Mouse (Mus musculus) forebrain, embryonic 11.5 days (tissue): ENCODE measurements at regions not wholly inside any gene's neighbourhood (a gene's known extent, or its start where the extent isn't known, plus 50 kb on each side); places are given as distances from the start of the nearest gene placed in this dataset.

Experiments used
- ATAC-seq: fragments of 200-750 bp; cut with Nextera tagmentation; replicated peaks from 2 replicates; pipeline ENCODE4 v1.8.0; 2017; ENCODE audit warnings: moderate TSS enrichment; ENCODE audit not compliant: low FRiP score
- DNase-seq: peaks from one replicate; pipeline ENCODE4 v3.0.0-alpha.2; 2017; ENCODE audit warnings: low spot score
- H3K27ac ChIP-seq: fragments of 300-500 bp; sonication (generic); 2 replicates; pipeline ENCODE4 v1.5.1; 2014; ENCODE audit warnings: low read depth, low read length
- H3K27me3 ChIP-seq: fragments of 300-500 bp; sonication (generic); 2 replicates; pipeline ENCODE4 v1.6.1; 2014; ENCODE audit warnings: mild to moderate bottlenecking, low read length, mixed read lengths; ENCODE audit not compliant: control insufficient read depth, insufficient read depth
- H3K36me3 ChIP-seq: fragments of 300-500 bp; sonication (generic); 2 replicates; pipeline ENCODE4 v1.6.1; 2014; ENCODE audit warnings: mild to moderate bottlenecking, low read length, moderate library complexity, mixed read lengths; ENCODE audit not compliant: control insufficient read depth, insufficient read depth
- H3K4me1 ChIP-seq: fragments of 300-500 bp; sonication (generic); replicated peaks from 2 replicates; pipeline ENCODE4 v1.6.1; 2014; ENCODE audit warnings: low read length, mixed read lengths; ENCODE audit not compliant: control insufficient read depth, insufficient read depth
- H3K4me2 ChIP-seq: fragments of 300-500 bp; sonication (generic); 2 replicates; pipeline ENCODE4 v1.6.1; 2014; ENCODE audit warnings: low read depth, mild to moderate bottlenecking, low read length, moderate library complexity, mixed read lengths; ENCODE audit not compliant: severe bottlenecking
- H3K4me3 ChIP-seq: fragments of 300-500 bp; sonication (generic); 2 replicates; pipeline ENCODE4 v1.5.1; 2014; ENCODE audit warnings: low read depth, low read length
- H3K9ac ChIP-seq: fragments of 300-500 bp; sonication (generic); 2 replicates; pipeline ENCODE4 v1.6.1; 2014; ENCODE audit warnings: low read length
- H3K9me3 ChIP-seq: fragments of 300-500 bp; sonication (generic); 2 replicates; pipeline ENCODE4 v1.6.1; 2016; ENCODE audit warnings: low read length, mixed read lengths; ENCODE audit not compliant: control insufficient read depth
- WGBS: fragments of 180-500 bp; shearing (Covaris S2); extraction: QIAGEN DNeasy Blood & Tissue Kit; methylation state at CpG from one replicate; pipeline ENCODE4 v1.1.7; 2014; 5-methylcytosine and 5-hydroxymethylcytosine counted together

DNA sequence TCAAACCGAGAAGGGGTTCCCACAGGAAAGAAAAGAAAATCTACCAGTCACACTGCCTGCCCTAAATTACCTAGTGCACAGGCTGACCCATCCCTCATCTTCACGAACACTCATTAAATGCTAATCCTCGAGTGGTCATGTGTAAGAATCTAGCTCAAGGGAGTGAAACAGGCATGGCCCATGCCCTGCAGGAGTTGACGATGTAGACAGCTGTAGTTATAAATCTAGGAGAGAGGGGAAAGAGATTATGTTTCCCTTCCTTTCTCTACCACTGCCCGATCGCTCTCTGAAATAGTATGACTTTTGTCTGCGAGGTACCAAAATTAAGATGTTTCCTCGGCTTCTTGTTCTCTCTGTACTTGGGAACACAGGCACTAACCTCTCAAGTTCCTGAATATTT is 249.2 kb downstream of the Epha4 start:
- Histone ChIP-seq H3K4me3 (no peak overlapping the region), H3K9me3 (no peaks in the 10 kb centered on the region), H3K9ac (no peak overlapping the region), H3K4me2 (no peak overlapping the region), H3K4me1 (no peaks in the 10 kb centered on the region), H3K27ac (no peak overlapping the region), H3K27me3 (no peaks in the 10 kb centered on the region), H3K36me3 (no peaks in the 10 kb centered on the region)
- ATAC-seq (no peak), DNase-seq (no peak)
- WGBS = 68% methylated on average over 8 of the region's 8 CpGs

DNA sequence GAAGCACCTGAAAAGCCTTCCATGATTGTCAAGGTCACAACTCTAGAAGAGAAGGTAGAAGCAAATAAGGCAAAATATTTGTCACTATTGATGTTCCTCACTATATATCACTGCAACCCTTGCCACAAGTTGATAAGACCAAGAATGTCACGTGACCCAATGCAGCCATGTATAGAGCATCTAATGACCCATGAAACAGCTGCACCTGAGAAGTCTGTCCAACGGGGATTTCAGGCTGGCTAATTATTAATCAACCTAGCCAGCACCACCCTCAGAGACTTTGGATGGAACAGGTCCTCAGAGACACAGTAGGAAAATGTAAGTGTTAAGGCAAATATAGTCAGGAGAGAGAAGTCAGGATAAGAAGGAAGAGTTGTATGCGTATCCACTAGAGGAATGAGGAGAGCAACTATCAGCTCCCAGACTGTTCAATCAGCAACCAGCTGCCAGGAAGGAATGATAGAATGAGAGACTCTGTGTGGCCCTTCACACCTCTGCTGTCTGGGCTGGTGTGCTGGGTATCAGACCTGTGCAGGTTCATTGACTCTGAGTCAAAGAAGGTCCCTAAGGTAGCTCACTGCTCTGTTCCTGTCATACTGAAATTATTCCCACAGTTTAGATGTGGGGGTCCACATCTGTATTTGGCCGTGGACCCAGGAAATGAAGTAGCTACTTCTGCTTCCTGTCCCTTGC is 247.4 kb downstream of the Epha4 start:
- H3K4me2 ChIP-seq = no peak overlapping the region
- DNase-seq = no peak

DNA sequence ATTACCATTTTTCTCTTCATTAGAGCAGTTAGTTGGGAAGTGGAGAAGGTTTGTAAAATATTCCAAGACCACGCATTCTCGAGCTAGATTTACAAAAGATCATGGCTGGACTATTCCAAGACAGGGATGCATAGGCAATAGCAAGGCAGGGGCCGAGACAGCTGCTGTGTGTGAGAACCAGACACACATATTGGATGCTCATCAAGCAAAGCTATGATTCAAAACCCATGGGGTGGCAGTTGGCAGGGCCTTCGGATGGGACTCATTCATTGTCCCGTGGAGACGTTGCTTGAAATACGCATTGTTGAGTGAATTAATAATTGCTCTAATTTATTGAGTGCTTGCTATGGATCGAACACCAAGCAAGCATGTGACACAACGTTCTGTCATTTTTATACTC is 239.6 kb downstream of the Epha4 start:
- no peaks in the 10 kb centered on the region for H3K36me3 ChIP-seq
- no peaks in the 10 kb centered on the region for H3K27me3 ChIP-seq
- no peak overlapping the region for H3K4me3 ChIP-seq
- H3K9ac ChIP-seq = no peak overlapping the region
- H3K27ac ChIP-seq = no peak overlapping the region
- 56% methylated on average over 9 of the region's 9 CpGs for WGBS
- no peaks in the 10 kb centered on the region for H3K9me3 ChIP-seq
- no peak overlapping the region for H3K4me2 ChIP-seq
- DNase-seq (peak; percentile 55), ATAC-seq (no peak)
- peaks cover 3% of the 10 kb centered on the region; the same call in 1 of the 2 replicates for H3K4me1 ChIP-seq

More for the DNA sequence above, 247.4 kb downstream of the Epha4 start:
- Histone ChIP-seq H3K4me1 (no peaks in the 10 kb centered on the region), H3K36me3 (no peaks in the 10 kb centered on the region), H3K9me3 (no peaks in the 10 kb centered on the region), H3K27me3 (no peaks in the 10 kb centered on the region), H3K27ac (no peak overlapping the region), H3K4me3 (no peak overlapping the region), H3K9ac (no peak overlapping the region)
- WGBS = 89% methylated on average over 4 of the region's 4 CpGs
- ATAC-seq = no peak

DNA sequence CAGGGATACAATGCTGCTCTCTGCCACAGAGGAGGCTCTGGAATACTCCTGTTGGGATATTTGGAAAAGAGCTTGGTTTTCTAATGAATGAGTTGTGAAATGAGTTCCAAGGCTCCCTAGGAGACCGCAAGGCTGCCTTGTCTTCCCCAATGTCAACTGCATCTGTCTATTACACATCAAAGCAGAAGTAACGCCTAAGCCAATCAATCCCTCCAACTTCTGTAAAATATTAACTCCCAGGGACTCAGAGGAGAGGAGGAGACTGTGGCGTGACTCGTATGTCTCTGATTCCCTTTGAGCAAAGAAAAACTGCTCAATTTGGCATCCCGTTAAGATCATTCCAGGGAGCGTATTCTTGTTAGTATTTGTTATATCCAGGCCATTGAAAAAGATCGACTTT is 235.3 kb downstream of the Epha4 start:
- Histone ChIP-seq H3K9me3 (no peaks in the 10 kb centered on the region), H3K9ac (no peak overlapping the region), H3K4me3 (no peak overlapping the region), H3K4me1 (peaks cover 3% of the 10 kb centered on the region; the same call in 1 of the 2 replicates), H3K36me3 (no peaks in the 10 kb centered on the region), H3K4me2 (no peak overlapping the region), H3K27ac (no peak overlapping the region), H3K27me3 (no peaks in the 10 kb centered on the region)
- WGBS = 71% methylated on average over 7 of the region's 7 CpGs
- ATAC-seq (no peak), DNase-seq (no peak)

DNA sequence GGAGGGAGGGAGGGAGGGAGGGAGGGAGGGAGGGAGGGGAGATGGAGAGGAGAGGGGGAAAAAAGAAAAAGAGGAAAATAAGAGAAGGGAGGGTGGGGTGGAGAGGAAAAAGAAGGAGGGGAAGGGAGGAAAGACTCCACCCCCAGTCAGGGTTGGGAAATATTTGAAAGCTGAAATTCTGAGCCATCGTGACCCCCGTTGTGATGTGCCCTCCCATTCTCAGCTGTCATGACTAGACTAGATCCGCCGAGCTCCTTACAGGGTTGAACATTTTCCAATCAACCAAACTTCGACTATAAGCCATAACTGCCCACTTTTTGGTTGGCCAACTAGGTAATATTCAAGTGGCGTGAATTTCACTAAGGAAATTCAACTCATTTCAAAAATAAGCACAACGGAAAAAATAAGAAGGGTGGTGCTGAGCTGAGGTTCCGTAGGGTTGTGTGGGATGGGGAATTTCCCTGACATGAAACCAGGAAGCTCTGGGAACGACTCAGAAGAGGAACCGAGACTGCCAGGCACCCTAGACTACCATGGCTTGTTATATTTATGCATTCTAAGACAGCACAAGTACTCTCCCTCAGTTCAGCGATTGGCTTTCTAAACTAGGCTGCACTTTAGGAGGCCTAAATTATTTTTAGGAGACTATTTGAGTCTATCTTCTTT is 234.4 kb downstream of the Epha4 start:
- Histone ChIP-seq H3K27ac (no peak overlapping the region), H3K9ac (no peak overlapping the region), H3K4me3 (no peak overlapping the region), H3K36me3 (no peaks in the 10 kb centered on the region), H3K4me1 (peaks cover 2% of the 10 kb centered on the region; the same call in 1 of the 2 replicates), H3K27me3 (no peaks in the 10 kb centered on the region), H3K9me3 (no peaks in the 10 kb centered on the region; the same call in 1 of the 2 replicates), H3K4me2 (no peak overlapping the region)
- ATAC-seq (no peak), DNase-seq (no peak)
- WGBS = 90% methylated on average over 11 of the region's 11 CpGs

DNA sequence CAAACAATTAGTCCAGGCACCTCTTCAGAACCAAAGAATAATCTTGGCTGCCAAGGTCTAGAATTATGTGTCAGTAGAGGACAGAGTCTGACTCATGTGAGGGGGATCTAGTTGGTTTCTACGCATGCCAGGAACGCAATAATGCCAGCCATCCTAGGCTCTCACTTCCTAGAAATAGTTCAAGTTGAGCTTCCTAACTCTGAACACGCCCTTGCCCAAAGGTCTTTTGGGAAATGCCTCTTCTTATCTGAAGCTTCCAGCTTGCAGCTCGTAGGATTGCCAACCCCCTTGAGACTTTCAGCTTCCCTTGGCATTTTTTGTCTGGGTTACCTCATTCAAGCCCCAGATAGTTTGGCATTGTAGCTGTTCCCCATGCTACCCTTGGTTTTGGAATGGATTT is 233.1 kb downstream of the Epha4 start:
- no peak for ATAC-seq
- Histone ChIP-seq H3K27me3 (no peaks in the 10 kb centered on the region), H3K36me3 (no peaks in the 10 kb centered on the region), H3K9me3 (no peaks in the 10 kb centered on the region; the same call in 1 of the 2 replicates), H3K27ac (no peak overlapping the region), H3K4me2 (no peak overlapping the region), H3K4me1 (no peaks in the 10 kb centered on the region), H3K4me3 (no peak overlapping the region), H3K9ac (no peak overlapping the region)
- no peak for DNase-seq
- WGBS = 89% methylated on average over 4 of the region's 4 CpGs

DNA sequence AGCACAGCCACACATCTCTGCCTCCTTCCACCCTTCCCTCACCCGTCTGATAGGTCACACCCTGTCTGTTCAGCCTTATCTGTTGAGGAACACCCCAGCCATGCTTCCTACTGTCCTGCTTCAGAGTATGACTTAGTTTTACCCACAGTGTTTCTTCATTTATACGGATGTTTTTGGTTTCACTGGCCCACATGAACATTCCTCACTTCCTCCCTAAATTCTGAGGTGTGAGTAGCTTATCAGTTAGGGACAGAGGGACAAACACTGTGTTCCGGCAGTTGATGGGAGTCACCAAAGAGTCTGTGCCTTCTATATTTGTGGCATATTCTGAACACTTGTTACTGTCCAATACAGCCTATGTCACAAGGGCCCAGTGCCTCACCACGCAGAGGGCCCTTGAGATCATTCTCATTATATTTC is 216.2 kb downstream of the Epha4 start:
- Histone ChIP-seq H3K27me3 (no peaks in the 10 kb centered on the region), H3K4me3 (no peak overlapping the region), H3K9me3 (no peaks in the 10 kb centered on the region), H3K27ac (no peak overlapping the region), H3K4me2 (no peak overlapping the region), H3K9ac (no peak overlapping the region), H3K4me1 (no peaks in the 10 kb centered on the region), H3K36me3 (no peaks in the 10 kb centered on the region)
- 77% methylated on average over 4 of the region's 4 CpGs for WGBS
- no peak for ATAC-seq
- DNase-seq = no peak

DNA sequence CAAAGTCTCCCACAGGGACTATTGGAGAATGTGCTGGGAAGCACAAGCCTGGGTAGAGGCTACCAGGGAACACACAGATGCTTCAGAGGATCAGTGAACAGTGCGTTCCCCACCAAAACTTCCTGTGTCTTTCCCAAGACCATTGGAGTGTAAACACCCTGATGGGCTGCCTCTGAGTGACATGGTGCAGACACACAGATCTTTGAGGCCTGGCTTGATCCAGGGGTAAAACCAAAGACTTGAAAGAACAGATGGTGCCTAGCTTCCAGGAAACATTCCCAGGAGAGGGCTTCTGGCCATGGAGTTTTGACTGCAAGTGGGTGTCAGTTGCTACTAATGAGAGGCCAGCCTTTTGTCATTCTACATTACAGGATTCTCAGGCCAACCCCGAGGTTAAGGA is 214.1 kb downstream of the Epha4 start:
- no peaks in the 10 kb centered on the region for H3K9me3 ChIP-seq
- H3K27ac ChIP-seq = no peak overlapping the region
- DNase-seq (no peak), ATAC-seq (no peak)
- no peaks in the 10 kb centered on the region for H3K36me3 ChIP-seq
- no peaks in the 10 kb centered on the region for H3K27me3 ChIP-seq
- no peak overlapping the region for H3K4me2 ChIP-seq
- H3K4me3 ChIP-seq = no peak overlapping the region
- WGBS = 83% methylated on average over 2 of the region's 2 CpGs
- no peaks in the 10 kb centered on the region for H3K4me1 ChIP-seq
- no peak overlapping the region for H3K9ac ChIP-seq

DNA sequence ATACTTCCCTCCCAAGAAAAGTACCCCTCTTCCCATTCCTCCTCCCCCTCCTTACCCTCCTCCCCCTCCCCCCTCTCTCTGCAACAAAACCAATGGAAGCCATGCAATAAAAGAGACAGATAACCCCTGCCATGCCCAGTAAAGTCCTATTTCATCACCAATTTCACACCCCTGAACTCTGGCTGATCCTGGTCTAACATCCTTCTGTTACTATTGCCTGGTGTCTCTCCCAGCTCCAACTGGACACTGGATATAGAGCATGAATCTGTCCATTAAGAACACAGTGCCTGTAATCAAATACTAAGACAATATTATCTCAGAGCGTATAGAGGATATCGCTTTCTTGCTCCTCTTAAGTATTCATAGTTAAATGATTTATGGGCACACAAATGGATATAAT is 210.1 kb downstream of the Epha4 start:
- no peak overlapping the region for H3K27ac ChIP-seq
- no peak overlapping the region for H3K4me3 ChIP-seq
- H3K9ac ChIP-seq = no peak overlapping the region
- 91% methylated on average over 2 of the region's 2 CpGs for WGBS
- no peak for ATAC-seq
- no peaks in the 10 kb centered on the region for H3K36me3 ChIP-seq
- H3K9me3 ChIP-seq = no peaks in the 10 kb centered on the region
- DNase-seq = no peak
- H3K4me1 ChIP-seq = no peaks in the 10 kb centered on the region
- no peaks in the 10 kb centered on the region for H3K27me3 ChIP-seq
- no peak overlapping the region for H3K4me2 ChIP-seq
